Mouse (Mus musculus): Measurements from ENCODE around the gene Wwox. TPM values are rescaled to one million over a fixed set of nuclear protein-coding genes. Genes with fewer than 3 reads are reported as not detected.

The Wwox gene
- total RNA-seq, 1 experiment, result 12.5 TPM

DNA sequence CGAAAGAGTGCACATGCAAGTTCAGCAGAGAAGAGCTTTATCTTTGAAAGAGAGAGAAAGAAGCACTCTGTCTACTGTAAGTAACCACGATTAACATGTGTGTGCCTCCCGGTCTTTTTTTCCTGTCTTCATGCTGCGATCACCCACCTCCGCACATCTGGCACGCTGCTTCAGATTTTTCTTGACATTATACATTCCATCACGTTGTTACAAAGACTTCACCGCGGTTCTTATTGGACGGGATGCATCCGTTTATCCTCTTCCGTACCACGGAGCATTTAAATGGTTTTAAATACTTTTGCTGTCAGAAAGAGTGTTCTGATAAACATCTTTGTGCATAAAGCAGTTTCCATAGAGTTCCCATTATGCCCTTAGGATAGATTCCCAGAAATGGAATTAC, 816.1 kb downstream of the Wwox start:
- TF ChIP-seq ZC3H11A (IDR thresholded peaks at IDR 0.05; ENCODE audit: borderline replicate concordance, low read depth, low read length), result no peak
- TF ChIP-seq MAFK (IDR thresholded peaks at IDR 0.05; ENCODE audit: insufficient read depth, low read depth, low read length), result no peak
- TF ChIP-seq ZNF384 (IDR thresholded peaks at IDR 0.05; ENCODE audit: low read depth, low read length), result no peak
- Histone ChIP-seq H3K9ac (ENCODE audit: insufficient read depth, low read depth, low read length, poor library complexity, severe bottlenecking) (no peak overlapping the region), H3K4me3 (ENCODE audit: insufficient read depth in 1 of 2, low read depth in 1 of 2, low read length in 2 of 2, poor library complexity in 1 of 2, severe bottlenecking in 1 of 2) (no peak overlapping the region), H3K9me3 (ENCODE audit: control insufficient read depth, insufficient read depth, low read depth, low read length) (no peaks in the 10 kb centered on the region), H3K4me1 (ENCODE audit: control insufficient read depth in 2 of 2, insufficient read depth in 2 of 2, low read length in 2 of 2, poor library complexity in 1 of 2) (no peaks in the 10 kb centered on the region), H3K36me3 (ENCODE audit: control insufficient read depth, insufficient read depth, low read length, poor library complexity, severe bottlenecking) (no peaks in the 10 kb centered on the region), H3K27ac (ENCODE audit: insufficient read depth, low read depth, low read length, poor library complexity, severe bottlenecking) (no peak overlapping the region)
- in situ Hi-C loops (cut with MboI; ENCODE audit: low sequenced_read_pairs in 2 of 2, unreplicated experiment in 2 of 2), result no loop called here
- DNase-seq (ENCODE audit: low read depth, low spot score), result no peak

DNA sequence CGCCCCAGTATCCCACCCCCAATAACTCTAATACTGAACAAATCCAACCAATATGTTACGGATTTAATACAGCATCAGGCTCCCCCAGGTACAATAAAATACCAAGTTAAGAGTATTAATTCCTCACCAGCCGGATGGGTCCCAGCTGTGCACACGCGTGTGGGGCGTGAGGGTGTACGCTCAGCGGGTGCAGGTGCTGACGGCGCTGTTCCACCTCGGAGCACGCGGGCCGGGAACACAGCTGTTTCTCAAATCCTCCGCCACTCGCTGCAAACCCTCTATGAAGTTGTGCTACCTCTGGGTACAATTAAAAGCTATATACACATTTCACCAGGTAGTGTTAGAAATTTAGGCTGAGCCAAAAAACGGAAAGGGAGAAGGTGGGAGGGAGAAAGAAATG, 818.0 kb downstream of the Wwox start:
- no peak for DNase-seq (ENCODE audit: low read depth, low spot score)
- H3K27ac ChIP-seq (ENCODE audit: insufficient read depth, low read depth, low read length, poor library complexity, severe bottlenecking), result no peak overlapping the region
- no peak overlapping the region for H3K4me3 ChIP-seq (ENCODE audit: insufficient read depth in 1 of 2, low read depth in 1 of 2, low read length in 2 of 2, poor library complexity in 1 of 2, severe bottlenecking in 1 of 2)
- no peaks in the 10 kb centered on the region for H3K36me3 ChIP-seq (ENCODE audit: control insufficient read depth, insufficient read depth, low read length, poor library complexity, severe bottlenecking)
- H3K9ac ChIP-seq (ENCODE audit: insufficient read depth, low read depth, low read length, poor library complexity, severe bottlenecking), result no peak overlapping the region
- no peak for TF ChIP-seq ZNF384 (IDR thresholded peaks at IDR 0.05; ENCODE audit: low read depth, low read length)
- no peak for TF ChIP-seq CHD2 (IDR thresholded peaks at IDR 0.05; ENCODE audit: low read depth, low read length)
- no peak for TF ChIP-seq HCFC1 (IDR thresholded peaks at IDR 0.05; ENCODE audit: borderline replicate concordance, insufficient read depth, low read length)
- TF ChIP-seq MAFK (IDR thresholded peaks at IDR 0.05; ENCODE audit: insufficient read depth, low read depth, low read length), result no peak
- no peak for TF ChIP-seq ZC3H11A (IDR thresholded peaks at IDR 0.05; ENCODE audit: borderline replicate concordance, low read depth, low read length)
- no peaks in the 10 kb centered on the region for H3K4me1 ChIP-seq (ENCODE audit: control insufficient read depth in 2 of 2, insufficient read depth in 2 of 2, low read length in 2 of 2, poor library complexity in 1 of 2)
- H3K9me3 ChIP-seq (ENCODE audit: control insufficient read depth, insufficient read depth, low read depth, low read length), result no peaks in the 10 kb centered on the region
- in situ Hi-C loops (cut with MboI; ENCODE audit: low sequenced_read_pairs in 2 of 2, unreplicated experiment in 2 of 2), result no loop called here

DNA sequence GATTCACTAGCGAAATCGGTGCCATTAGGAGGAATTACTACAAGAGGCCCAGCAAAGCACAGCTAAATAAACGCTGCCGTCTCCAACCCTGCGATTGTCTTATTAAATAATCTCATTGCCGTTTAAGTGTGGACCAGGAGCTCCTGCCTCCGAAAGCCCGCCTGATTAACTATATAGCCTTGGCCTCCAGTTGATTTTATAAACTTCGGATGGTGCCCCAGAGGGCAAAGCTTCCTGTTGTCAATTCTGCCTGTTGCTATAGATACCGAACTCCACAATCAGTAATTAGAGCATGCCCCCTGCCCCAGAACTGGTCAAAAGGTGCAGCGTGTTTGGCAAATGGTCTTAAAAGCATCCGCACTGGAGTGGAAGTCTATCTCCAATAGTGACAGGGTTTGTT, 820.4 kb downstream of the Wwox start:
- Histone ChIP-seq H3K27ac (ENCODE audit: insufficient read depth, low read depth, low read length, poor library complexity, severe bottlenecking) (no peak overlapping the region), H3K9me3 (ENCODE audit: control insufficient read depth, insufficient read depth, low read depth, low read length) (no peaks in the 10 kb centered on the region), H3K9ac (ENCODE audit: insufficient read depth, low read depth, low read length, poor library complexity, severe bottlenecking) (no peak overlapping the region), H3K4me3 (ENCODE audit: insufficient read depth in 1 of 2, low read depth in 1 of 2, low read length in 2 of 2, poor library complexity in 1 of 2, severe bottlenecking in 1 of 2) (no peak overlapping the region), H3K36me3 (ENCODE audit: control insufficient read depth, insufficient read depth, low read length, poor library complexity, severe bottlenecking) (no peaks in the 10 kb centered on the region), H3K4me1 (ENCODE audit: control insufficient read depth in 2 of 2, insufficient read depth in 2 of 2, low read length in 2 of 2, poor library complexity in 1 of 2) (no peaks in the 10 kb centered on the region)
- in situ Hi-C loops (cut with MboI; ENCODE audit: low sequenced_read_pairs in 2 of 2, unreplicated experiment in 2 of 2), result no loop called here
- no peak for DNase-seq (ENCODE audit: low read depth, low spot score)
- TF ChIP-seq MAFK (IDR thresholded peaks at IDR 0.05; ENCODE audit: insufficient read depth, low read depth, low read length), result no peak
- no peak for TF ChIP-seq ZC3H11A (IDR thresholded peaks at IDR 0.05; ENCODE audit: borderline replicate concordance, low read depth, low read length)

DNA sequence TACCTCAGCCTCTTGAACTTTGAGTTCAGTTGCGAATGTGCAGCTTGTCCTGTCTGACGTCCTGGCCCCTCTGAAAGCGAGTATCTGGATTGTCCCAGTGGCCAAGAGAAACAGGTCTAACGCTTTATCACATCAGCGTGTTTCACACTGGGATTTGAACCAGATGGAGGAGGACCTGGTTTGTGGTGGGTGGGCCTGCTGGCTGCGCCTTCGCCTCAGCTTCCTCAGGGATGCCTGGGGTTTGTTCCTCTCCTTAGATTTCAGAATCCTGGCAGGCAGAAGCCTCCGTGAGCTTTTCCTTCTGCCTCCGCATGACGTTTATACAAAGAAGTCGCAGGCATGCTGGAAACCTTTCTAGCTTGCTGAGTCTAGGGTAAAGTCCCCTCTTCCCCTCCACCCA, 827.7 kb downstream of the Wwox start:
- no peak overlapping the region for H3K4me3 ChIP-seq (ENCODE audit: insufficient read depth in 1 of 2, low read depth in 1 of 2, low read length in 2 of 2, poor library complexity in 1 of 2, severe bottlenecking in 1 of 2)
- H3K27ac ChIP-seq (ENCODE audit: insufficient read depth, low read depth, low read length, poor library complexity, severe bottlenecking), result no peak overlapping the region
- DNase-seq (ENCODE audit: low read depth, low spot score), result no peak
- in situ Hi-C loops (cut with MboI; ENCODE audit: low sequenced_read_pairs in 2 of 2, unreplicated experiment in 2 of 2), result no loop called here
- H3K36me3 ChIP-seq (ENCODE audit: control insufficient read depth, insufficient read depth, low read length, poor library complexity, severe bottlenecking), result no peaks in the 10 kb centered on the region
- TF ChIP-seq CHD2 (IDR thresholded peaks at IDR 0.05; ENCODE audit: low read depth, low read length), result no peak
- no peaks in the 10 kb centered on the region for H3K4me1 ChIP-seq (ENCODE audit: control insufficient read depth in 2 of 2, insufficient read depth in 2 of 2, low read length in 2 of 2, poor library complexity in 1 of 2)
- H3K9me3 ChIP-seq (ENCODE audit: control insufficient read depth, insufficient read depth, low read depth, low read length), result no peaks in the 10 kb centered on the region
- H3K9ac ChIP-seq (ENCODE audit: insufficient read depth, low read depth, low read length, poor library complexity, severe bottlenecking), result no peak overlapping the region

DNA sequence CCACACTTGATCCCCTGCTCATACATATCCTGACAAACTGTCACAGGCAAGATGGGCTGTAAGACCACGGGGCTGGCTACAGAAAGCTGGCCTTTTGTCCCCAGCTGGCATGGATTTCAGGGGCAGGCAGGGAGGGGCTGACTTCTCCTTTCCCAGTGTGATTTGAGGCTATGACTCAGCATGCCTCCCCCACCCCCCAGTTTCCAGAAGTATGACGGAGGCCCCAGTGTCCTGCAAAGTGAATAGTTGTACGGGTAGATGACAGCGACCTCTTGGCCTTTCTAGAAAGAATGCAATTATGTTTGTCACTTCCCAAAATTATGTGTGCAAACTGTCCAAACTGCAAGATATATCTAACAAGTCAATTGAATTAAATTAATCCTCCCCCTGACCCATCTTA, 830.1 kb downstream of the Wwox start:
- DNase-seq (ENCODE audit: low read depth, low spot score), result no peak
- Histone ChIP-seq H3K27ac (ENCODE audit: insufficient read depth, low read depth, low read length, poor library complexity, severe bottlenecking) (no peak overlapping the region), H3K9me3 (ENCODE audit: control insufficient read depth, insufficient read depth, low read depth, low read length) (no peaks in the 10 kb centered on the region), H3K4me3 (ENCODE audit: insufficient read depth in 1 of 2, low read depth in 1 of 2, low read length in 2 of 2, poor library complexity in 1 of 2, severe bottlenecking in 1 of 2) (no peak overlapping the region), H3K4me1 (ENCODE audit: control insufficient read depth in 2 of 2, insufficient read depth in 2 of 2, low read length in 2 of 2, poor library complexity in 1 of 2) (no peaks in the 10 kb centered on the region), H3K9ac (ENCODE audit: insufficient read depth, low read depth, low read length, poor library complexity, severe bottlenecking) (no peak overlapping the region), H3K36me3 (ENCODE audit: control insufficient read depth, insufficient read depth, low read length, poor library complexity, severe bottlenecking) (no peaks in the 10 kb centered on the region)
- in situ Hi-C loops (cut with MboI; ENCODE audit: low sequenced_read_pairs in 2 of 2, unreplicated experiment in 2 of 2), result no loop called here
- no peak for TF ChIP-seq ZNF384 (IDR thresholded peaks at IDR 0.05; ENCODE audit: low read depth, low read length)
- TF ChIP-seq ZC3H11A (IDR thresholded peaks at IDR 0.05; ENCODE audit: borderline replicate concordance, low read depth, low read length), result no peak
- TF ChIP-seq HCFC1 (IDR thresholded peaks at IDR 0.05; ENCODE audit: borderline replicate concordance, insufficient read depth, low read length), result no peak
- TF ChIP-seq CHD2 (IDR thresholded peaks at IDR 0.05; ENCODE audit: low read depth, low read length), result no peak
- TF ChIP-seq MAFK (IDR thresholded peaks at IDR 0.05; ENCODE audit: insufficient read depth, low read depth, low read length), result no peak

Measured in ES-E14 (cell line).